Mouse (Mus musculus) forebrain, embryonic 13.5 days (tissue): ENCODE data around the gene Sim1. TPM values are rescaled to one million over a fixed set of nuclear protein-coding genes. Genes with fewer than 3 reads are reported as not detected.
A peak's percentile ranks its signal among the peaks of the same experiment; 100 is the strongest.

ENCODE experiments used
- ATAC-seq: fragments of 200-750 bp; cut with Nextera tagmentation; 2 replicates; pipeline ENCODE4 v1.8.0; 2017
- H3K27ac ChIP-seq: fragments of 300-500 bp; sonication (generic); 2 replicates; pipeline ENCODE4 v1.5.1; 2015; ENCODE audit warnings: inconsistent platforms, mild to moderate bottlenecking, moderate library complexity
- H3K27me3 ChIP-seq: fragments of 300-500 bp; sonication (generic); 2 replicates; pipeline ENCODE4 v1.6.1; 2015; ENCODE audit warnings: mild to moderate bottlenecking, inconsistent platforms
- H3K36me3 ChIP-seq: fragments of 300-500 bp; sonication (generic); 2 replicates; pipeline ENCODE4 v1.6.1; 2015; ENCODE audit warnings: mild to moderate bottlenecking, inconsistent platforms; ENCODE audit not compliant: poor library complexity, severe bottlenecking
- H3K4me1 ChIP-seq: fragments of 300-500 bp; sonication (generic); 2 replicates; pipeline ENCODE4 v1.6.1; 2015; ENCODE audit warnings: inconsistent platforms
- H3K4me2 ChIP-seq: fragments of 300-500 bp; sonication (generic); 2 replicates; pipeline ENCODE4 v1.6.1; 2015; ENCODE audit warnings: inconsistent platforms, mild to moderate bottlenecking, moderate library complexity
- H3K4me3 ChIP-seq: fragments of 300-500 bp; sonication (generic); 2 replicates; pipeline ENCODE4 v1.5.1; 2015; ENCODE audit warnings: mild to moderate bottlenecking, inconsistent platforms
- H3K9ac ChIP-seq: fragments of 300-500 bp; sonication (generic); 2 replicates; pipeline ENCODE4 v1.6.1; 2015; ENCODE audit warnings: mild to moderate bottlenecking, inconsistent platforms
- H3K9me3 ChIP-seq: fragments of 300-500 bp; sonication (generic); replicated peaks from 2 replicates; pipeline ENCODE4 v1.6.1; 2016; ENCODE audit warnings: inconsistent platforms
- WGBS: fragments of 180-500 bp; shearing (Covaris S2); methylation state at CpG from one replicate; pipeline ENCODE4 v1.1.7; 2015; 5-methylcytosine and 5-hydroxymethylcytosine counted together
- polyA plus RNA-seq: library from polyadenylated mRNA; unstranded; fragments of >200 nt; fragmentation: Nextera tagmentation; extraction: Ambion mirVana; gene quantifications from 2 replicates; pipeline ENCODE4 v1.2.1, GENCODE M21; 2015

The Sim1 gene
- polyA plus RNA-seq: 2.0 and 7.6 TPM in 2 replicates

GRCm38 (mm10) chr10:50894170-50894991 lies at the start of gene Sim1:
Gene Sim1, plus strand, starts transcription at chr10:50894754.
- under 1% methylated on average over 60 of the region's 62 CpGs for WGBS
- Histone ChIP-seq H3K9me3 (no peaks in the 10 kb centered on the region), H3K36me3 (no peaks in the 10 kb centered on the region), H3K9ac (peak within 1 kb of the TSS; percentile 51), H3K4me3 (peak within 1 kb of the TSS; percentile 51), H3K4me1 (peaks cover 30% of the 10 kb centered on the region), H3K4me2 (peak within 1 kb of the TSS; percentile 80), H3K27me3 (peaks cover 90% of the 10 kb centered on the region), H3K27ac (no peak within 1 kb of the TSS)
- ATAC-seq: peak; percentile 96

- H3K4me1 ChIP-seq: no peaks in the 10 kb centered on the region
- no peaks in the 10 kb centered on the region for H3K9me3 ChIP-seq
- H3K9ac ChIP-seq: no peak overlapping the region
- no peak overlapping the region for H3K4me2 ChIP-seq
- 91% methylated on average over 4 of the region's 4 CpGs for WGBS
- H3K27me3 ChIP-seq: no peaks in the 10 kb centered on the region
- H3K4me3 ChIP-seq: no peak overlapping the region
- no peak overlapping the region for H3K27ac ChIP-seq
- no peaks in the 10 kb centered on the region for H3K36me3 ChIP-seq
- no peak for ATAC-seq
These were observed 26.4 kb upstream of the Sim1 start for GRCm38 (mm10) chr10:50868202-50868601.

GRCm38 (mm10) chr10:50876952-50877351 lies 17.6 kb upstream of the Sim1 start:
- H3K4me2 ChIP-seq: no peak overlapping the region
- ATAC-seq: no peak
- no peaks in the 10 kb centered on the region for H3K27me3 ChIP-seq
- no peak overlapping the region for H3K4me3 ChIP-seq
- no peaks in the 10 kb centered on the region for H3K4me1 ChIP-seq
- no peak overlapping the region for H3K27ac ChIP-seq
- no peaks in the 10 kb centered on the region for H3K36me3 ChIP-seq
- 91% methylated on average over 5 of the region's 5 CpGs for WGBS
- H3K9ac ChIP-seq: no peak overlapping the region
- no peaks in the 10 kb centered on the region for H3K9me3 ChIP-seq

- no peaks in the 10 kb centered on the region for H3K9me3 ChIP-seq
- no peaks in the 10 kb centered on the region for H3K27me3 ChIP-seq
- no peak overlapping the region for H3K4me3 ChIP-seq
- H3K27ac ChIP-seq: no peak overlapping the region
- 29% methylated on average over 2 of the region's 2 CpGs for WGBS
- no peak overlapping the region for H3K9ac ChIP-seq
- H3K4me2 ChIP-seq: no peak overlapping the region
- no peaks in the 10 kb centered on the region for H3K4me1 ChIP-seq
- ATAC-seq: peak; percentile 36; the same call in 1 of the 2 replicates
- no peaks in the 10 kb centered on the region for H3K36me3 ChIP-seq
These were observed 13.0 kb upstream of the Sim1 start for GRCm38 (mm10) chr10:50881476-50882069.

- ATAC-seq: no peak
- Histone ChIP-seq H3K4me1 (no peaks in the 10 kb centered on the region), H3K9ac (no peak overlapping the region), H3K27ac (no peak overlapping the region), H3K36me3 (no peaks in the 10 kb centered on the region), H3K9me3 (no peaks in the 10 kb centered on the region), H3K27me3 (no peaks in the 10 kb centered on the region), H3K4me2 (no peak overlapping the region), H3K4me3 (no peak overlapping the region)
- 87% methylated on average over 2 of the region's 2 CpGs for WGBS
These were observed 12.2 kb upstream of the Sim1 start for GRCm38 (mm10) chr10:50882366-50882765.

GRCm38 (mm10) chr10:50886305-50886704 lies 8.2 kb upstream of the Sim1 start:
- no peak for ATAC-seq
- Histone ChIP-seq H3K36me3 (no peaks in the 10 kb centered on the region), H3K4me2 (no peak overlapping the region), H3K27me3 (peaks cover 34% of the 10 kb centered on the region), H3K9ac (no peak overlapping the region), H3K27ac (no peak overlapping the region), H3K9me3 (no peaks in the 10 kb centered on the region), H3K4me1 (no peaks in the 10 kb centered on the region), H3K4me3 (no peak overlapping the region)
- 63% methylated on average over 4 of the region's 4 CpGs for WGBS

GRCm38 (mm10) chr10:50890621-50891020 lies 3.9 kb upstream of the Sim1 start:
- no peak overlapping the region for H3K27ac ChIP-seq
- H3K9me3 ChIP-seq: no peaks in the 10 kb centered on the region
- H3K4me3 ChIP-seq: no peak overlapping the region
- H3K27me3 ChIP-seq: peaks cover 75% of the 10 kb centered on the region
- no peak overlapping the region for H3K4me2 ChIP-seq
- peaks cover 27% of the 10 kb centered on the region for H3K4me1 ChIP-seq
- 13% methylated on average over 6 of the region's 6 CpGs for WGBS
- H3K36me3 ChIP-seq: no peaks in the 10 kb centered on the region
- no peak for ATAC-seq
- no peak overlapping the region for H3K9ac ChIP-seq

- Histone ChIP-seq H3K27ac (no peak overlapping the region), H3K4me2 (no peak overlapping the region), H3K4me1 (peaks cover 27% of the 10 kb centered on the region), H3K9me3 (no peaks in the 10 kb centered on the region), H3K4me3 (0 out of 2 replicates have a peak overlapping the region, but pooled peaks have one; percentile 6), H3K36me3 (no peaks in the 10 kb centered on the region), H3K9ac (no peak overlapping the region), H3K27me3 (peaks cover 86% of the 10 kb centered on the region)
- WGBS: under 1% methylated on average over 26 of the region's 26 CpGs
- ATAC-seq: no peak
These were observed 2.5 kb upstream of the Sim1 start for GRCm38 (mm10) chr10:50891876-50892711.

GRCm38 (mm10) chr10:50892751-50893320 lies 1.7 kb upstream of the Sim1 start:
- WGBS: under 1% methylated on average over 15 of the region's 15 CpGs
- H3K9me3 ChIP-seq: no peaks in the 10 kb centered on the region
- ATAC-seq: no peak
- peaks cover 28% of the 10 kb centered on the region for H3K4me1 ChIP-seq
- no peak overlapping the region for H3K27ac ChIP-seq
- H3K36me3 ChIP-seq: no peaks in the 10 kb centered on the region
- 0 out of 2 replicates have a peak overlapping the region, but pooled peaks have one; percentile 6 for H3K4me3 ChIP-seq
- no peak overlapping the region for H3K4me2 ChIP-seq
- peaks cover 90% of the 10 kb centered on the region for H3K27me3 ChIP-seq
- H3K9ac ChIP-seq: no peak overlapping the region

- no peak overlapping the region for H3K9ac ChIP-seq
- H3K9me3 ChIP-seq: no peaks in the 10 kb centered on the region
- peak overlapping the region; percentile 51 for H3K4me3 ChIP-seq
- H3K4me1 ChIP-seq: peaks cover 30% of the 10 kb centered on the region
- no peak overlapping the region for H3K27ac ChIP-seq
- ATAC-seq: no peak
- WGBS: 3% methylated on average over 10 of the region's 10 CpGs
- no peaks in the 10 kb centered on the region for H3K36me3 ChIP-seq
- peak overlapping the region; percentile 80 for H3K4me2 ChIP-seq
- H3K27me3 ChIP-seq: peaks cover 93% of the 10 kb centered on the region
These were observed 1.0 kb upstream of the Sim1 start for GRCm38 (mm10) chr10:50893546-50893945.

GRCm38 (mm10) chr10:50895091-50895790 lies 687 bp downstream of the Sim1 start:
- no peak; the same call in 1 of the 2 replicates for ATAC-seq
- Histone ChIP-seq H3K9ac (0 out of 2 replicates have a peak overlapping the region, but pooled peaks have one; percentile 8), H3K4me3 (peak overlapping the region; percentile 51), H3K36me3 (no peaks in the 10 kb centered on the region), H3K4me2 (peak overlapping the region; percentile 80), H3K27ac (no peak overlapping the region), H3K27me3 (peaks cover 87% of the 10 kb centered on the region), H3K9me3 (no peaks in the 10 kb centered on the region), H3K4me1 (peaks cover 30% of the 10 kb centered on the region)
- under 1% methylated on average over 44 of the region's 44 CpGs for WGBS
